Mouse (Mus musculus): ENCODE measurements around the gene Bad.

DNA sequence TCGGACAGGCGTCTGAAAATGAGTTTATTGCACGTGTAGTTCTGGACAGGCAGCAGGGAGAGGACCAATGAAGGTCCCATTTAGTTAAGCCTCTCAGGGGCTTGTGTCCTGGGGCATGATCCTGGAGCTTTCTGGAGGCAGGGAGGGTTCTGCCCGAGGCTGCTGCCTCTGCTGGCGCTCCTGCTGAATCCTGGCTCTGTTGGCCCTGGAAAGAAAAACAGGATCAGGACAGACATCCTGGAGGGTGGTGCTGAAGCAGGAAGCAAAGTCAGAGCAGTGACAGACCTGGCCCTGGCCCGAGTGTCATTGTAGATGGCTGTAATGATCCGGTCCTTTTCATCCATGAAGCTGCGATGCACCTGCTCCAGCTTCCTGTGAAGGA is 46.2 kb downstream of the Bad start:
- TF ChIP-seq POLR2A (IDR thresholded peaks at IDR 0.05; ENCODE audit: borderline replicate concordance, extremely low read depth, low read depth, low read length): no peak
- TF ChIP-seq CTCF (IDR thresholded peaks at IDR 0.05; ENCODE audit: insufficient read depth, low read length): no peak
